Mouse (Mus musculus) lung, postnatal 36 days (tissue): ENCODE data around the gene Mief1.

Source experiments
- DNase-seq: peaks from one replicate; pipeline ENCODE4 v3.0.0; 2022; ENCODE audit warnings: mixed read lengths

Mief1 gene

DNA sequence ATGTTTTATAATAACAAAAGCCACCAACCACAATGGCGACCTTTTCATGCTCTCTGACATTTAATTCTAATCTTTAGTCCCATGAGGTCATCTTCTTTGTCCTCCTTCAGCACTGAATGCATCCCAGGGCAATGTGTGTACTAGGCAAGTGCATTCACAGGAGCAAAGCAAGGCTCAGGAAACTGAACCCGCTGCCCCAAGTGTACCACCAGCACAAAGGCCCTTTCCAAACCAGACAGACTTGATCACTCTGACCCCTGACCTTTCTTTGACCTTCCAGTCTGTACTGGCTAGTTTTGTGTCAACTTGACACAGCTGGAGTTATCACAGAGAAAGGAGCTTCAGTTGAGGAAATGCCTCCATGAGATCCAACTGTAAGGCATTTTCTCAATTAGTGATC, 1.5 kb upstream of the Mief1 start:
- DNase-seq = no peak

DNA sequence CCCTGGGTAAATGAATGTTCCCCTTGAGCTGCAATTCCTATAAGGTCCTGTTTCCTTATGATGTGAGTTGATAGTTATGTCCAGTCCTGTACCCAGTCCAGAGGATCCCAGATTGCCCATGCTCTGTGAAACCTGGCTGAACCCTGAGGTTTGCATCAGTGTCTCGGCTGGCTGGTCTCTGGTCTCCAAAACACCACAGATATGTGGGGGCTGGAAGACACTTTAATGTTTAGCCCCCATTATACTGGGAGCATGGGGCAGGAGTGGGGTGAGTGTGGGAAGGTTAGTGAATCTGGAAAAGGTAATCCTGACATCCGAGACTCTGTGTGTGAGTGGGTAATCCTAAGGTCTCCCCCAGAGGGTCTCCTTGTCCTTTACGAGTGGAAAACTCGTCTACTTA, 765 bp upstream of the Mief1 start:
- DNase-seq = no peak

DNA sequence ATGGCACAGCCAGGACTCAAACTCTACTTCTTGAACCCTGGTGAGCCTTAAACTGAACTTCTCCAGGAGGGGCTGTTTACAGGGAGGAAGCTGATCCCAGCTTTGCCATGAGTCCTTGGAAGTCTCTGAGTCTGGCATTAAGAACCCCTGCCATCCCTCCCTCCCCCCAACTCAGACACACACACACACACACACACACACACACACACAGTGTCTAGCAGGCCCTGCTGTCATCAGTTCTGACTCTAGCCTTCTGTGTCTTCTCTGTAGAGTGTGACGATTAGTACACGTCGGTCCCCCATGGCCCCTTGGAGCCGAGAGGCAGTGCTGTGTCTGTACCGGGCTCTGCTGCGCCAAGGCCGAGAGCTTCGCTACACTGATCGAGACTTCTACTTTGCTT, 1.7 kb downstream of the Mief1 start, which contains the start of gene AC140267.1:
AC140267.1 (plus strand) TSS at position 301 of the 400 bp plus-strand sequence.
- DNase-seq = no peak

DNA sequence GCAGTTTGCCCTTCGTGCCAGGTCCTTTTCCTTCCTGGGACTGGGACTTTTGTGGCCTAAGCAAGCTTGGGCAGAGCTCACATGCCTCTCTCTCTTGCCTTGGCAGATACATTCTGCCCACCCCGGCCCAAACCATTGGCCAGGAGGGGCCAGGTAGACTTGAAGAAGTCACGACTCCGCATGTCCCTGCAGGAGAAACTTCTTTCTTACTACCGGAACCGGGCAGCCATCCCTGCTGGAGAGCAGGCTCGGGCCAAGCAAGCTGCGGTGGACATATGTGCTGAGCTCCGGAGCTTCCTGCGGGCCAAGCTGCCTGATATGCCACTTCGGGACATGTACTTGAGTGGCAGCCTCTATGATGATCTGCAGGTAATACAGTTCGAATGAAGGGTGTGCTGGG, 14.3 kb downstream of the Mief1 start:
- no peak for DNase-seq

DNA sequence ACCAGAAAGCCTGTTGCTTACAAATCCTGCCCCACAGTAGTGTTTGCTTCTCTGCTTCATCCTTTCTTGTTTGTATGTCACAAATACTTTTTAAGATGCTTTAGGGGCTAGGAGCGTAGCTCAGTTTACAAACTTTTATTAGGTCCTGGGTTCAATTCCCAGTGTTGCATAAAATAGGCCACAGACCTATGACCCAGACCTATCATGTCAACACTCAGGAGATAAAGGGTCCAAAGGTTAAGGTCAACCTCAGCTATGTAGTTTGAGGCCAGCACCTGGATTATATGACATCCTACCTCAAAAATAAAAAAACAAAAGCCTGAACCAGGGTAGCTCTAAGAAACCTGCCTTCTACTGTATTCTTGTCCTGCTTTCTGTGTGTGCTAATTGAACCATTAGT, 14.8 kb downstream of the Mief1 start:
- no peak for DNase-seq

DNA sequence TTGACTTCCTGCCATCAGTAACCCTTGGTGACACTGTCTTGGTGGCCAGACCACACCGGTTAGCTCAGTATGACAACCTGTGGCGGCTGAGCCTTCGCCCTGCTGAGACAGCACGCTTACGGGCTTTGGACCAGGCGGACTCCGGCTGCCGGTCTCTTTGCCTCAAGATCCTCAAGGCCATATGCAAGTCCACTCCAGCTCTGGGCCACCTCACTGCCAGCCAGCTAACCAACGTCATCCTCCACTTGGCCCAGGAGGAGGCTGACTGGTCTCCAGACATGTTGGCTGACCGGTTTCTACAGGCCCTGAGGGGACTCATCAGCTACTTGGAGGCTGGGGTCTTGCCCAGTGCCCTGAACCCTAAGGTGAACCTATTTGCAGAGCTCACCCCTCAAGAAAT, 15.9 kb downstream of the Mief1 start:
- DNase-seq = no peak

DNA sequence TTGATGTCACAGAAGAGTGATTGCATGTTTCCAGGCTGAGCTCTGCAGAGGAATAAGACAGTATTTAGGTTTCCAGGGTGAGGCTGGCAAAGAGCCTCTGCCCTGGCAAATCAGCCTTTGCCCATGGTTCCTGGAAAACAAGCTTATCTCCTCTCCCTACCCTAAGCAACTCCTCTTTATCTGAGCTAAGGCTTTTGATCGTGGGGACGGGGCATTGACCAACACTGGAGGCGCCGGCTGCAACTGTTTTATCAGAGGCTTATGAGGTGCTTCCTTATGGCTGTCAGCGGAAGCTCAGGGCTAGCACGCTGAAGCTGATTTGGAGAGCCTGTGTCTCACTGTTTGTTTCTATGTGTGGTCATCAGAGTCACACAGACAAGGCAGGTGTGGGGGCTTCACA, 16.8 kb downstream of the Mief1 start:
- no peak for DNase-seq

DNA sequence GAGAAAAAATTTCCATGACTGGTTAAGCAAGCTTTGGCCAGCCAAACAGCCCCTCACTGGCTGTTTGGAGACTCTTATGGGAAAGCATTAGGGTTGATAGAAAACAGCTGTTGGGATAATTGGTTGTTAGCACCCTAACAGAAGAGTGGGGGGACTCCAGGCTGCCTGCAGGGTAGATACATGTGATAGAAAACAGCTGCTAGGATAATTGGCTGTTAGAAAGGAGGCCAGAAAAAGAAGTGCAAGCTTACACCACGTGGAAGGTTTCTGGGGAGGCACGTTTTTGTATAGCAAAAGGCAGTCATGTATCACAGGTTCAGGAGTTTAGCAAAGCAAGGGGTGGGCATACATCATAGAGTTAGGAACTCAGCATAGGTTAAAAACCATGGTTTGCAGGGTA, 19.7 kb downstream of the Mief1 start:
- DNase-seq = no peak

DNA sequence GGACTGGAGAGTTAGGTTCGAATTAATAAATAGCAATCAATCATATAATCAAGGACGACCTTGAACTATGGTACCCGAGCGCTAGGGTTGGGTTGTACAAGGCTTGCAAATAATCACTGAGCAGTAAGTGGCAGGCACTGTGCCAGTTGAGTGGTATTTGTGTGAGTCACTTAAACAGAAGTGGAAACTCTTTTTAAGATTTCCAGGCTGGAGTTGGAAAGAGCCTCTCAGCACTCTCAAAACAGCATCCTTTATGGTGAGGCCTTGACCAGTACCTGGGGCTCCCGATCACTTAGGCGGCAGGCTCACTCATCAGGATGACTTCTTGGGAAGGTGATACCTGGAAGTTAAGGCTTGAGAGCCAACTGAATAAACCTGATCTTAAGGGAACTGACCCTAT, 20.4 kb downstream of the Mief1 start:
- peak; percentile 73 for DNase-seq

DNA sequence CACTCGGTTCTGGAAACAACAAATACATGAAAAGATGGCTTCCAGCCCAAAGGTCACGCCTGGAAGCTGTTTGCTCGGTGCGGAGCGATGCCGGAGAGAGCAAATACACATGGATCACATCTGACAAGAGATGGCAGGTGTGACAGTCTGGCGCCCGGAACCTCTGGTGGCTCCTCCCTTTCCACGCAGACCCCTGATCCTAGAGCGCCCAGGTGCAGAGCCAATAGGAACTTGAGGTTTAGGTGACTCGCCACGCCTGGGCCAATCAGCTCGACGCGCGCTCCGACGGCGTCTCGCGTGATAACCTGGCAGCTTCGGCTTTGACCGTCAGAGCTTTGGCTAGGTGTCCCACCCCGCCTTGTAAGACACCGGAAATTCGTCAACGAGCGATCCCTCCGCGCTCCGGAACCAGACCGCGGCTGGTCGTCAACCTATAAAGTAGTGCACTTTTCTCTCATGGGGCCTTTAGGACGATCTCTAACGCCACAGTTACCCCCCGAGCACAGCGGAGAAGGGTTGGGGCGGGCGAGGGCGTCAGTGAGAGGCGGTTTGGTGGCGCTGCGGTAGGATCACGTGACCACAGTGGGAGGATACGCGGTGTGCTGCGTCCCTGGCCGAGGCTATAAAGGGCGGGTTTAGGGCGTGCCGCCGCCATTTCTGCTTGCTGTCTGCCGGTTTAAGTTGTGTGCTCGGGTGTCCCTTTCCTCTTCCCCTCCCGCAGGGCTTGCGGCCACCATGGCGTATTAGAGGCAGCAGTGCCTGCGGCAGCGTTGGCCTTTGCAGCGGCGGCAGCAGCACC, 21.2 kb downstream of the Mief1 start, which contains the start of gene Atf4:
Atf4 (plus strand) TSS at position 338 of the 799 bp plus-strand sequence.
- DNase-seq = peak; percentile 99

DNA sequence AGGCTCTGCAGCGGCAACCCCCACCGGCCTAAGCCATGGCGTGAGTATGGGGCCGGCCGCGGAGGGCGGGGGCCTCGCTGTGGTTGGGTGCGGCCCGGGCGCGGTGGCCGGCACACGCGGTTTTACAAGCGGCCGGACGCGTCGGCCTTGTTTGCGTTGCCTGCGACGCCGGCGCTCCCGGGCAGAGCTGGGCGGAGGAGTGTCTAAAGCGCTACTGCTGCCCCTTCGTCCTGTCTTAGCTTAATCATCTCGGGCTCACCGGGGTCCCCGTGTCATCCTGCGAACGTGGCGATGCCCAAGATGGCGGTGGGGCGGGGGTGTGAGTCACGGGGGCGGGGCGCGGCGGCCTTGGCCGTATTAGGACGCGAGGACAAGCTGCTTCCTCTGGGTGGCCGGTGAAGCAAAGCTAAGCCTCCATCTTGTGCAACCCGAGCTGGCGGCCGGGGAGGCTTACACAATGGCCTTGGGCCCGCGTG, 21.9 kb downstream of the Mief1 start:
- DNase-seq = peak; percentile 91

DNA sequence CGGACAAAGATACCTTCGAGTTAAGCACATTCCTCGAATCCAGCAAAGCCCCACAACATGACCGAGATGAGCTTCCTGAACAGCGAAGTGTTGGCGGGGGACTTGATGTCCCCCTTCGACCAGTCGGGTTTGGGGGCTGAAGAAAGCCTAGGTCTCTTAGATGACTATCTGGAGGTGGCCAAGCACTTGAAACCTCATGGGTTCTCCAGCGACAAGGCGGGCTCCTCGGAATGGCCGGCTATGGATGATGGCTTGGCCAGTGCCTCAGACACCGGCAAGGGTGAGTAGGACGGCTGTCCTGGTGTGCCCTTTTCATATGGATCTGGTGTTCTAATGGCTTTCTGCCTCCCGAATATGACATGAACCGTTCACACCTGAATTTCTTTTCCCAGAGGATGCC, 22.4 kb downstream of the Mief1 start:
- no peak for DNase-seq

DNA sequence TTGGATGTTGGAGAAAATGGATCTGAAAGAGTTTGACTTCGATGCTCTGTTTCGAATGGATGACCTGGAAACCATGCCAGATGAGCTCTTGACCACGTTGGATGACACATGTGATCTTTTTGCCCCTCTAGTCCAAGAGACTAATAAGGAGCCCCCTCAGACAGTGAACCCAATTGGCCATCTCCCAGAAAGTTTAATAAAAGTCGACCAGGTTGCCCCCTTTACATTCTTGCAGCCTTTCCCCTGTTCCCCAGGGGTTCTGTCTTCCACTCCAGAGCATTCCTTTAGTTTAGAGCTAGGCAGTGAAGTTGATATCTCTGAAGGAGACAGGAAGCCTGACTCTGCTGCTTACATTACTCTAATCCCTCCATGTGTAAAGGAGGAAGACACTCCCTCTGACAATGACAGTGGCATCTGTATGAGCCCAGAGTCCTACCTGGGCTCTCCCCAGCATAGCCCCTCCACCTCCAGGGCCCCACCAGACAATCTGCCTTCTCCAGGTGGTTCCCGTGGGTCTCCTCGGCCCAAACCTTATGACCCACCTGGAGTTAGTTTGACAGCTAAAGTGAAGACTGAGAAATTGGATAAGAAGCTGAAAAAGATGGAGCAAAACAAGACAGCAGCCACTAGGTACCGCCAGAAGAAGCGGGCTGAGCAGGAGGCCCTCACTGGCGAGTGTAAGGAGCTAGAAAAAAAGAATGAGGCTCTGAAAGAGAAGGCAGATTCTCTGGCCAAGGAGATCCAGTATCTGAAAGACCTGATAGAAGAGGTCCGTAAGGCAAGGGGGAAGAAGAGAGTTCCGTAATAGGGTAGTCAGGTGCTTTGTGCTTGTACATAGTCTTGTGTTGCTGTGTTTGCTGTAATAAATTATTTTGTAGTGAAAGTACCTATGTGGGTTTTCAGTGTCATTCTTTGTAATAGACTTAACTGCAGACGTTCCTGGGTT, 23.1 kb downstream of the Mief1 start:
- no peak for DNase-seq

DNA sequence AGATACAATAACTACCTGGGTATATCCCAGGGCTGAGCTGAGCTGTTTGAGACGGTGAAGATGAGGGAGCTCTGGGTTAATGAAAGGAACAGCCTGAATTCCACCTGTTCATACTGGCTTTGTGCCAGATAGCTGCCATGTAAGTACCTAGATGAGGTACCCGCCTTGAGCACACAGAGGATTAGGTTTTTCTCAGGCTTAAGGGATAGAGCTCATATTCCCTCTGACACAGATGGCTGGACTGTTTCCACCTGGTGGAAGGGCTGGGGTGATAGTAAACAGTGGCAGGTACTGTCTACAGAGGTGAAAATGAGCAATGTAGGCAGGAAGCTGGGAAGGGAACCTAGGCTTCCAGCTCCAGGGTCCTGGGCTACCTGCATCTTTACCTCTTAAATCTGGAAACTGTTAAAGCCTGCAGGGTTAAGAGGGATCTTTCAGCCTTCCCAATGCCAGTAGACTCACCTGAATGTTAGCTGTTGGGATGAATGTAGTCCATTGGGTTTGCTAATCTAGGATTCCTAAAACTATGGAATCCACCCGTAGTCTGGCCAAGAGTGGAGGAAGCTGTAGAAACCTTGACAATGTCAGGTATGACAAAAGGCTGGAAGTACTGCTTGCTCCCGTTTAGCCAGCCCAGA, 23.9 kb downstream of the Mief1 start:
- peak; percentile 59 for DNase-seq

DNA sequence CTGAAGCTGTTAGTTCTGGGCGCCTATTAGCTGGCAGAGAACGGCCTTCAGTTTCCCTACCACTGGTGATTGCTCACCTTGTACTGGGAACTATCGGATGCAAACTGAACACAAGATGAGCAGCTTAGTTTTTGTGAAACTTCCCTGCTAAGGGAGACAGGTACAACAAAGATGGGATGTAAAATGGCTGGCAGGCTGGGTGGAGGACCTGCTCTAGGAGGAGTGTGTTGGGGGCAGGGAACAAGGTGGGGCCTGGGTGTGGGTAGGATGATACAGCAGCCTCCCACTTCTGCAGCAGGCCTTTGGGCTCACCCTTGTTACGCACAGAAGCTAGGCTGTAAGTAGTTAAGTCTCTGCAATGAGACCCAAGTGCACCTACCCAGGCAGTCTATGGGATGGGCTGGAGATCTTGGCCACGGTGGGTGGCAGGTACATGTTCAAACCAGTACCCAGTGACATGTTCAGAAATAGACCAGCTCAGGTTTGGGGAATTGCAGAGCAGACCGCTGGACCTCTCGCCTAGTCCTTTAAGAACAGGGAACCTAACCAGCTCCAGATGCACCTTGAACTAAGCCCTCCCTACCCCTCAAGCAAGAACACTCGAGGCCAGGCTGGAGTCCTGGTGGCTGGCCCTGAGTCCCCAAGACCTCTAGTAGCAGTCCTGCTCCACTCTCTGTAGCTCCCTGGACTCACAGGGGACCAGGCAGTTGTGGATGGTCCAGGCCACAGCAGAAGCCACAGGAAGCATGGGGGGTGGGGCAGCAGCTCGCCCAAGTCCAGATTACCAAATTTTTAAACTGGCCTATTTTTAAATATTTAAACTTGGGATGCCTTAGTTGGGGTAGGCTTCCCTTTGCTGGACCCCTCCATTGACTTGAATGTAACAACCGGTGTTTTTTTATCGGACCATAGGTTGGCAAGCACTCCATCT, 24.7 kb downstream of the Mief1 start:
- no peak for DNase-seq

DNA sequence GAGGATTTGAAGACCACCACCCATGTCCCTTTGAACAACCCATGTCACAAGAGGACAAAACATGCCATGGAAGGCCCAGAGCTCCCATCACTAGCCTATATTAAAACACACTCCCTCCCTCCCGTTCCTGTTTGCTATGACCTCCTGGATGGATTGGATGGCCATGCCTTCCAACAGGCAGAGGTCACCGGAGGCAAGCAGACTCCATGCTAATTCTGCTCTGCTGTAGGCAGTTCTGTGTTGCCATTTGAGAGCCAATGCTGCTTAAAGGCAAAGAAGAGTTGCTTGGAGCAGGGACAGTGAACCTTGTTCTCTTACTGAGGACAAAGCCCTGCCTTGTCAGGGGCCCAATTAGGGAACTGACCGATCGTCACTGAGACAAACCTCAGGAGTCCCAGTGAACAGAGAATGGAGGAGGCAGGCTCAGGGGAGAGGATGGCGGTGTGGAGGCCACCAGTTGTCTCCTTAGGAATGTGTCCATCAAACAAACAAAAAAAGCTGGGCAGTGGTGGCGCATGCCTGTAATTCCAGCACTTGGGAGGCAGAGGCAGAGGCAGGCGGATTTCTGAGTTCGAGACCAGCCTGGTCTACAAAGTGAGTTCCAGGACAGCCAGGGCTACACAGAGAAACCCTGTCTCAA, 25.7 kb downstream of the Mief1 start:
- DNase-seq = no peak

DNA sequence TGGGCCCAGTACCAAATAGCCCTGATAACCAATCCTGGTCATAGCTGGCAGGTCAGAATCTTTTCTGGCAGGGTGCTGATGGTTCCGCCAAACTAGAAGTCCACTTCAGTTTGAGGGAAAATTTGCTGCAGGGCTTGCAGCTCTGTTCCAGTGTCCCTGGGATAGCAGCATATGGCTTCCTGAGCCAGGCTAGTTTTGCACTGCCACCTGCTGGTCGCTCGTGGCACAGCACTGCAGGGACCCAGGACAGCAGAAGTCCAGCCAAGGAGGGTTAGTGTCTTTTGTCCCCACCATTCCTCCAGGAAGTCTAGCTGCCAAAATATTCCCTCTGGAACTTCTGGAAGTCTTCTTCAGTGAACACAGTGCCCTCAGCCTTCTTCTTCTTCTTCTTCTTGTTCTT, 26.9 kb downstream of the Mief1 start:
- DNase-seq = peak; percentile 91

DNA sequence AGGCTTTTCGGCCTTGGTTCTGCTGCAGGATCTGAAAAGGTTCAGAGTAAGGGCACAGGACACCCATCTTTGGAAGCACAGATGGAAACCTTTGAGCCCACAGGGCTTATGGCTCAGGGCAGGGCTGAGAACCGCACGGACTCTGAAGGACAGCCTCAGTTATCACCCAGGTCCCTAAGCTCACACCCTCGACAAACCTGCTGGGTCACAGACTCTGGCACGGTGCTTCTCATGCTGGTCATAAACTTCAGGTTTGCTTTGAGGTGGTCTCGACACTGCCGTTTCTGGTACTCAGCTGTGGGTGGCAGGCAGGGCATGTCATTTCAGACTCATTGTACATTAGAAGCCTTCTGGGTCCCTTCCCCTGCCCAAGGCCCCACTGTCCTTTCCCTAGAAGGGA, 27.3 kb downstream of the Mief1 start:
- DNase-seq = no peak

DNA sequence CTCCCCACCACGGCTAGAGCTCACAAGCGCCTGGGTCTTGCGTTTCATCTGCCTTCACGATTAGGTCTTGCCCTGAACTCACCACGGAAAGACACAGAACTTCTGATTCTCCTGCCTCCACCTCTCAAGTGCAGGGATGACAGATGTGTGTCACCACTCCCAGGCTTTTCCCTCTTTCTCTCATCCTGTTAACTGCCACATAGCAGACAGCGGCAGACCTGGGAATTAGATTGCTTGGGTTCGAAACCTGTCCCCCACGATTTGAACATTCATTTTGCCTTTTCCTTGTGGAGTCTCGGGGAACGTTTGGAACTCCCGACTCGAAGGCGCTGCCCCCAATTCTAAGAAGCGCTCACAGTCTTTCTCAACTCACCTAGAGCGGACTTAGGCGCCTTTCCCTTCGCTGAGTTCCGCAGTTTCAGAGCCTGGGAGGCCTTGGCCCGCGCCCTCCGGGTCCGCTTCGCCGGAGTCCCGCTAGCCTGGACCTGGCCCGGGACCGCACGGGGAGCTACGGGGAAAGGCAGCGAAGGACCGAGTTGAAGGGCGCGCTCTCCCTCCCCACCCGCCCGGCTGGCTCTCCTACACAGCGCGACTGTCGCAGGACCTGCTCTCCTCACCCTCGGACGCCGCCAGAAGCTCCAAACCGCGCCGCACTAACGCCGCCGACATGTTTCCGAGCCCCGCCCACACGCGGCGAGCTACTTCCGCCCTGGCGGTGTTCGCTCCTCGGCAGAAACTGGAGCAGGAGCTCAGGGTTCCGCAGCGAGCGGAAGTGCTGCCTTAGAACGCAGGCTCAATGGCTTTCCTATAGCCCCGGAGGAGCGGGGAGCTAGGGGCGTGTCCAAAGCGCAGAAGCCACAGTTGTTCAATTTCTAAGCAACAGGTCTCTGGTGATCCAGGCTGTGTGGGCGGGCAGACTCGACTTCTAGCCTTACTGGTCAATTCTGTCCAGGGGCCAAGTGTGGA, 30.1 kb downstream of the Mief1 start, which contains the start of gene Rps19bp1:
Rps19bp1 (minus strand) TSS at position 706 of the 966 bp plus-strand sequence.
- DNase-seq = peak; percentile 93

DNA sequence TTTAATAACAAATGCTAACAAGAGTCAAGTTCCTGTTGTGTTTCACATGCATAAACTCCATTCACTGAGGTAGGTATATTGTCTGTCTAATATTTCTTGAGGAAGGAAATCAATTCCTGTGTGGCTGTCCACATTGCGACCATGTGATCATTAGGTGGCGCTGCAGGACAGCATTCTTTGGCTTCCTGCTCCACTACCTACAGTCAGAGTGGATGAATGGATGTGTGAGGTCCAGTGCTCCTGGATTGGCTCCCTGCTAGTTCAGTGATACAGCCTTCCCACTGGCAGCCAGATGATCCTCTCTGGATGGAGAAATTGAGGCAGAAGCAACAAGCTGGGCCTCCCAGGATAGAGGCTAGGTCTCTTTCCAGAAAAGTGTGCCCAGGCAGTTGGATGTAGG, 32.5 kb downstream of the Mief1 start:
- DNase-seq = peak; percentile 94
